Mouse (Mus musculus) olfactory bulb, adult 2 months (tissue): ENCODE results near the gene C130079G13Rik.

Experiments
- CTCF ChIP-seq: fragments of 200-500 bp; IDR thresholded peaks from 2 replicates; pipeline ENCODE4 v1.5.1; 2012; ENCODE audit warnings: low read depth, mild to moderate bottlenecking, low read length, moderate library complexity; ENCODE audit not compliant: insufficient read depth
- POLR2A ChIP-seq: fragments of 200-500 bp; IDR thresholded peaks from 2 replicates; pipeline ENCODE4 v1.6.1; 2012; ENCODE audit warnings: mild to moderate bottlenecking, low read depth, low read length, moderate library complexity; ENCODE audit not compliant: insufficient read depth

- TF ChIP-seq POLR2A: no peak
- no peak for TF ChIP-seq CTCF
Measured at GRCm38 (mm10) chr3:59934621-59935020, 9.6 kb downstream of the C130079G13Rik start.
